Mouse (Mus musculus) liver, adult 2 months (tissue): ENCODE results near the gene Osbpl9. TPM values are rescaled to one million over a fixed set of nuclear protein-coding genes. Genes with fewer than 3 reads are reported as not detected.
A peak's percentile ranks its signal among the peaks of the same experiment; 100 is the strongest.

Experiments
- DNase-seq: peaks from one replicate; pipeline ENCODE4 v3.0.0-alpha.2; 2011; ENCODE audit warnings: low read depth, low spot score; ENCODE audit errors: extremely low read depth
- H3K27ac ChIP-seq: fragments of 200-500 bp; replicated peaks from 2 replicates; pipeline ENCODE4 v1.5.1; 2012; ENCODE audit warnings: low read depth, mild to moderate bottlenecking, control low read depth, inconsistent platforms, low read length; ENCODE audit not compliant: insufficient read depth
- H3K27me3 ChIP-seq: fragments of 200-500 bp; 2 replicates; pipeline ENCODE4 v1.6.1; 2012; ENCODE audit warnings: mild to moderate bottlenecking, moderate library complexity, low read length, inconsistent platforms; ENCODE audit not compliant: control insufficient read depth, insufficient read depth
- H3K36me3 ChIP-seq: fragments of 200-500 bp; 2 replicates; pipeline ENCODE4 v1.6.1; 2012; ENCODE audit warnings: low read length, inconsistent platforms; ENCODE audit not compliant: control insufficient read depth, insufficient read depth
- H3K4me1 ChIP-seq: fragments of 200-500 bp; 2 replicates; pipeline ENCODE4 v1.6.1; 2011; ENCODE audit warnings: low read length; ENCODE audit not compliant: control insufficient read depth, insufficient read depth
- H3K4me3 ChIP-seq: fragments of 200-500 bp; 2 replicates; pipeline ENCODE4 v1.5.1; 2011; ENCODE audit warnings: low read depth, mild to moderate bottlenecking, control low read depth, low read length, moderate library complexity; ENCODE audit not compliant: insufficient read depth
- H3K79me2 ChIP-seq: fragments of 200-500 bp; 2 replicates; pipeline ENCODE4 v1.6.1; 2012; ENCODE audit warnings: inconsistent platforms, mild to moderate bottlenecking, low read length, moderate library complexity; ENCODE audit not compliant: control insufficient read depth, insufficient read depth
- H3K9ac ChIP-seq: fragments of 200-500 bp; 2 replicates; pipeline ENCODE4 v1.6.1; 2012; ENCODE audit warnings: low read depth, mild to moderate bottlenecking, control low read depth, inconsistent platforms, low read length
- CTCF ChIP-seq: fragments of 200-500 bp; IDR thresholded peaks from 2 replicates; pipeline ENCODE4 v1.5.1; 2011; ENCODE audit warnings: low read depth, low read length, control low read depth
- POLR2A ChIP-seq: fragments of 200-500 bp; IDR thresholded peaks from 2 replicates; pipeline ENCODE4 v1.6.1; 2011; ENCODE audit warnings: low read length, control low read depth; ENCODE audit not compliant: insufficient read depth; ENCODE audit errors: extremely low read depth
- WGBS: fragments of 180-500 bp; shearing (Covaris S2); methylation state at CpG from one replicate; pipeline ENCODE4 v1.1.7; 2018; 5-methylcytosine and 5-hydroxymethylcytosine counted together
- polyA plus RNA-seq: library from polyadenylated mRNA; depleted of rRNA; stranded (reverse); fragments of >200 nt; gene quantifications from 2 replicates; pipeline ENCODE4 v1.2.3, GENCODE M21; 2012
- total RNA-seq: library from RNA; depleted of rRNA; stranded (reverse); fragments of >200 nt; gene quantifications from 2 replicates; pipeline ENCODE4 v1.2.3, GENCODE M21; 2014

Osbpl9 gene
- total and polyA plus RNA-seq, 2 experiments, result 125 to 128 TPM

GRCm38 (mm10) chr4:109218008-109218407, 15.9 kb upstream of the Osbpl9 start:
- H3K9ac ChIP-seq, result no peak overlapping the region
- DNase-seq, result no peak
- H3K36me3 ChIP-seq, result no peaks in the 10 kb centered on the region
- H3K4me1 ChIP-seq, result no peaks in the 10 kb centered on the region
- no peak overlapping the region for H3K27ac ChIP-seq
- WGBS, result 81% methylated on average over 7 of the region's 7 CpGs
- TF ChIP-seq POLR2A, result no peak
- no peak for TF ChIP-seq CTCF
- no peak overlapping the region for H3K4me3 ChIP-seq
- no peaks in the 10 kb centered on the region for H3K79me2 ChIP-seq
- H3K27me3 ChIP-seq, result no peaks in the 10 kb centered on the region

- Histone ChIP-seq H3K9ac (no peak overlapping the region), H3K79me2 (no peaks in the 10 kb centered on the region), H3K4me1 (no peaks in the 10 kb centered on the region), H3K36me3 (no peaks in the 10 kb centered on the region), H3K27me3 (no peaks in the 10 kb centered on the region), H3K27ac (no peak overlapping the region), H3K4me3 (no peak overlapping the region)
- 76% methylated on average over 3 of the region's 3 CpGs for WGBS
- TF ChIP-seq CTCF, result no peak
- TF ChIP-seq POLR2A, result no peak
- no peak for DNase-seq
These were observed 11.9 kb upstream of the Osbpl9 start for GRCm38 (mm10) chr4:109213986-109214385.

- DNase-seq, result no peak
- H3K9ac ChIP-seq, result no peak overlapping the region
- no peak overlapping the region for H3K4me3 ChIP-seq
- WGBS, result 91% methylated on average over 4 of the region's 4 CpGs
- H3K4me1 ChIP-seq, result no peaks in the 10 kb centered on the region
- H3K27me3 ChIP-seq, result no peaks in the 10 kb centered on the region
- no peak overlapping the region for H3K27ac ChIP-seq
- H3K79me2 ChIP-seq, result no peaks in the 10 kb centered on the region
- no peaks in the 10 kb centered on the region for H3K36me3 ChIP-seq
- TF ChIP-seq CTCF (no peak), POLR2A (no peak)
These were observed 8.8 kb upstream of the Osbpl9 start for GRCm38 (mm10) chr4:109210881-109211280.

- WGBS, result 92% methylated on average over 2 of the region's 2 CpGs
- no peak overlapping the region for H3K27ac ChIP-seq
- H3K27me3 ChIP-seq, result no peaks in the 10 kb centered on the region
- no peaks in the 10 kb centered on the region for H3K79me2 ChIP-seq
- TF ChIP-seq POLR2A (no peak), CTCF (no peak)
- H3K36me3 ChIP-seq, result no peaks in the 10 kb centered on the region
- H3K4me3 ChIP-seq, result no peak overlapping the region
- no peaks in the 10 kb centered on the region for H3K4me1 ChIP-seq
- no peak overlapping the region for H3K9ac ChIP-seq
- DNase-seq, result no peak
These were observed 8.2 kb upstream of the Osbpl9 start for GRCm38 (mm10) chr4:109210253-109210652.

GRCm38 (mm10) chr4:109207524-109207923, 5.5 kb upstream of the Osbpl9 start:
- Histone ChIP-seq H3K9ac (no peak overlapping the region), H3K27ac (no peak overlapping the region), H3K4me1 (no peaks in the 10 kb centered on the region), H3K36me3 (no peaks in the 10 kb centered on the region), H3K79me2 (no peaks in the 10 kb centered on the region), H3K4me3 (no peak overlapping the region), H3K27me3 (no peaks in the 10 kb centered on the region)
- no peak for DNase-seq
- TF ChIP-seq POLR2A (no peak), CTCF (no peak)
- 89% methylated on average over 5 of the region's 5 CpGs for whole genome bisulfite sequencing

GRCm38 (mm10) chr4:109204416-109204815, 2.3 kb upstream of the Osbpl9 start:
- Histone ChIP-seq H3K36me3 (no peaks in the 10 kb centered on the region), H3K27me3 (no peaks in the 10 kb centered on the region), H3K4me1 (no peaks in the 10 kb centered on the region), H3K79me2 (no peaks in the 10 kb centered on the region), H3K9ac (no peak overlapping the region), H3K27ac (no peak overlapping the region), H3K4me3 (no peak overlapping the region)
- no peak for TF ChIP-seq POLR2A
- no peak for TF ChIP-seq CTCF
- 32% methylated on average over 1 of the region's 1 CpGs for WGBS
- DNase-seq, result peak; percentile 68
